Mouse (Mus musculus) E14TG2a.4 (cell line): ENCODE measurements at regions not wholly inside any gene's neighbourhood (a gene's known extent, or its start where the extent isn't known, plus 50 kb on each side); places are given as distances from the start of the nearest gene placed in this dataset.

Experiments
- CTCF ChIP-seq: conservative IDR thresholded peaks from 2 replicates; pipeline ENCODE4 v1.5.1; 2014; ENCODE audit warnings: low read length
- NANOG ChIP-seq: IDR thresholded peaks from 2 replicates; pipeline ENCODE4 v1.6.1; 2014; ENCODE audit warnings: borderline replicate concordance, low read length, mixed read lengths

DNA sequence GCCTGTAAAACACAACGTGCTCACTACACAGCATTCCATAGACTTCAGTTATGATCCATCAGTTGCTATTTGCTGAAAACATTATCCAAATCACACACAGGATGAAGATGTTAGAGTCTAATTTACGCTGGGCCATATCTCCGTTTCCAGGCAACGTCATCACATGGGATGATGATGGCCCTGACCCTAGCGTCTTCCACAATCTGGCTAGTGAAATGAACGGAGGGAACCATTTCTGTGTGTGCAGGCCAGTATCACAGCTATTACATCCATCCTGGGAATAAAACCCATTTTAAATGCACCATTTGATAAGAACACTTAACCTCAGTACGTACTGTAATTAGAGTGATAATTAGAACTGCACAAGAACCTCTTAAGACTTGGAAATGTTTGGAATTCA lies 170.0 kb upstream of the Sox4 start:
- TF ChIP-seq CTCF: no peak
- TF ChIP-seq NANOG: no peak
